Mouse (Mus musculus) G1E (cell line): ENCODE results near the gene AU040320.

Source experiments
- CTCF ChIP-seq: IDR thresholded peaks from 2 replicates; pipeline ENCODE4 v1.5.1; 2012; ENCODE audit warnings: low read depth, low read length, inconsistent platforms, mixed read lengths
- GATA1 ChIP-seq: IDR thresholded peaks from 2 replicates; pipeline ENCODE4 v1.6.1; 2012; ENCODE audit warnings: borderline replicate concordance, low read length, inconsistent platforms, mixed read lengths
- POLR2AphosphoS5 ChIP-seq: IDR thresholded peaks from 2 replicates; pipeline ENCODE4 v1.6.1; 2012; ENCODE audit warnings: low read depth, low read length, inconsistent platforms; ENCODE audit not compliant: insufficient replicate concordance
- TAL1 ChIP-seq: conservative IDR thresholded peaks from 2 replicates; pipeline ENCODE4 v1.6.1; 2012; ENCODE audit warnings: low read depth, low read length, inconsistent platforms, mixed read lengths

GRCm38 (mm10) chr4:126773871-126774270 is 20.5 kb downstream of the AU040320 start:
- TF ChIP-seq CTCF (no peak), GATA1 (no peak), POLR2AphosphoS5 (no peak), TAL1 (no peak)
